Mouse (Mus musculus): Measurements from ENCODE around the gene Mblac2. TPM values are rescaled to one million over a fixed set of nuclear protein-coding genes. Genes with fewer than 3 reads are reported as not detected.
A peak's percentile ranks its signal among the peaks of the same experiment; 100 is the strongest.

Mblac2 gene
- total and polyA plus RNA-seq, 3 experiments = 0.13 to 0.71 (median 0.42) TPM

GRCm38 (mm10) chr13:81776217-81776616 lies 65.1 kb downstream of the Mblac2 start:
- dilution Hi-C loops (cut with MboI; ENCODE audit: extremely low pct_ligation_motif_present, extremely low pct_unique_long_range_greater_than_20kb, low sequenced_read_pairs) (no loop called here), in situ Hi-C loops (cut with MboI; ENCODE audit: low pct_ligation_motif_present, low pct_unique_long_range_greater_than_20kb, low sequenced_read_pairs) (no loop called here)
- TF ChIP-seq USF2 (conservative IDR thresholded peaks at IDR 0.05; ENCODE audit: low read depth, low read length) (no peak), BHLHE40 (IDR thresholded peaks at IDR 0.05; ENCODE audit: low read depth, low read length) (no peak), HCFC1 (IDR thresholded peaks at IDR 0.05; ENCODE audit: low read depth, low read length) (no peak), ETS1 (conservative IDR thresholded peaks at IDR 0.05; ENCODE audit: low read depth, low read length) (no peak), MAX (IDR thresholded peaks at IDR 0.05; ENCODE audit: low read length) (no peak), POLR2A (IDR thresholded peaks at IDR 0.05; ENCODE audit: low read depth, low read length) (no peak), SIN3A (IDR thresholded peaks at IDR 0.05; ENCODE audit: low read length) (no peak), RAD21 (IDR thresholded peaks at IDR 0.05; ENCODE audit: low read depth, low read length) (no peak), KAT2A (IDR thresholded peaks at IDR 0.05; ENCODE audit: insufficient replicate concordance, low read length) (no peak), ZKSCAN1 (IDR thresholded peaks at IDR 0.05; ENCODE audit: borderline replicate concordance, low read depth, low read length) (no peak), POLR2AphosphoS2 (IDR thresholded peaks at IDR 0.05; ENCODE audit: low read depth, low read length) (no peak), USF1 (IDR thresholded peaks at IDR 0.05; ENCODE audit: low read depth, low read length) (no peak), MYC (IDR thresholded peaks at IDR 0.05; ENCODE audit: low read depth, low read length) (no peak), ZMIZ1 (IDR thresholded peaks at IDR 0.05; ENCODE audit: low read depth, low read length) (no peak), CTCF (conservative IDR thresholded peaks at IDR 0.05 in 1 of 2, IDR thresholded peaks at IDR 0.05 in 1 of 2; ENCODE audit: low read depth in 2 of 2, low read length in 2 of 2) (no peak), E2F4 (IDR thresholded peaks at IDR 0.05; ENCODE audit: insufficient replicate concordance, low read depth, low read length) (no peak), ZNF384 (IDR thresholded peaks at IDR 0.05; ENCODE audit: low read depth, low read length) (no peak)
- no peaks in the 10 kb centered on the region for H3K9me3 ChIP-seq (replicated peaks; ENCODE audit: low read length)
- no peaks in the 10 kb centered on the region for H3K36me3 ChIP-seq (replicated peaks in 1 of 2; ENCODE audit: control insufficient read depth in 1 of 2, insufficient read depth in 1 of 2, low read length in 1 of 2)
- H3K79me2 ChIP-seq (replicated peaks; ENCODE audit: control insufficient read depth, extremely low read depth, insufficient read depth, poor library complexity, severe bottlenecking) = no peaks in the 10 kb centered on the region
- no peak overlapping the region for H3K27ac ChIP-seq (ENCODE audit: insufficient read depth, low read depth)
- no peak overlapping the region for H3K9ac ChIP-seq (ENCODE audit: insufficient read depth, low read depth)
- DNase-seq (ENCODE audit: extremely low read depth) = no peak
- no peaks in the 10 kb centered on the region for H3K27me3 ChIP-seq (replicated peaks)
- no peaks in the 10 kb centered on the region for H3K4me1 ChIP-seq (ENCODE audit: control insufficient read depth in 1 of 2, insufficient read depth in 2 of 2)
- H3K4me3 ChIP-seq (replicated peaks in 1 of 3; ENCODE audit: low read depth in 2 of 3, low read length in 2 of 3, poor library complexity in 1 of 3) = no peak overlapping the region
- H3K4me2 ChIP-seq (ENCODE audit: insufficient read depth, low read depth, poor library complexity, severe bottlenecking) = no peak overlapping the region

GRCm38 (mm10) chr13:81782475-81782874 lies 71.3 kb downstream of the Mblac2 start:
- Histone ChIP-seq H3K36me3 (replicated peaks in 1 of 2; ENCODE audit: control insufficient read depth in 1 of 2, insufficient read depth in 1 of 2, low read length in 1 of 2) (peaks cover 3% of the 10 kb centered on the region in 2 experiments), H3K4me1 (ENCODE audit: control insufficient read depth in 1 of 2, insufficient read depth in 2 of 2) (peaks cover 0 to 10% of the 10 kb centered on the region in 2 experiments; a peak in 2 of 4 replicates), H3K9me3 (replicated peaks; ENCODE audit: low read length) (no peaks in the 10 kb centered on the region), H3K27ac (ENCODE audit: insufficient read depth, low read depth) (0 out of 2 replicates have a peak overlapping the region, but pooled peaks have one; percentile 9), H3K79me2 (replicated peaks; ENCODE audit: control insufficient read depth, extremely low read depth, insufficient read depth, poor library complexity, severe bottlenecking) (peaks cover 13% of the 10 kb centered on the region), H3K4me2 (ENCODE audit: insufficient read depth, low read depth, poor library complexity, severe bottlenecking) (peak overlapping the region; percentile 59), H3K27me3 (replicated peaks) (no peaks in the 10 kb centered on the region), H3K9ac (ENCODE audit: insufficient read depth, low read depth) (peak overlapping the region; percentile 65), H3K4me3 (replicated peaks in 1 of 3; ENCODE audit: low read depth in 2 of 3, low read length in 2 of 3, poor library complexity in 1 of 3) (peak overlapping the region; percentile 29 to 73 (median 71))
- no peak for DNase-seq (ENCODE audit: extremely low read depth)
- in situ Hi-C loops (cut with MboI; ENCODE audit: low pct_ligation_motif_present, low pct_unique_long_range_greater_than_20kb, low sequenced_read_pairs) = no loop called here
- TF ChIP-seq ZNF384 (IDR thresholded peaks at IDR 0.05; ENCODE audit: low read depth, low read length) (no peak), MAFK (IDR thresholded peaks at IDR 0.05; ENCODE audit: insufficient replicate concordance, low read length) (no peak)
- dilution Hi-C loops (cut with MboI; ENCODE audit: extremely low pct_ligation_motif_present, extremely low pct_unique_long_range_greater_than_20kb, low sequenced_read_pairs) = no loop called here
